Mouse (Mus musculus) layer of hippocampus, postnatal 10 days (tissue): Measurements from ENCODE around the gene Senp1. TPM values are rescaled to one million over a fixed set of nuclear protein-coding genes. Genes with fewer than 3 reads are reported as not detected.

Source experiments
- DNase-seq, 2 experiments: peaks; one replicate each; pipeline ENCODE4 v3.0.0; 2021; ENCODE audit warnings: low spot score in 2 of 2
- total RNA-seq, 2 experiments: library from RNA; stranded (reverse); gene quantifications; 2 replicates each; pipeline ENCODE4 v1.2.3; 2021

Gene Senp1
- total RNA-seq, 2 experiments from 2014 or later: 14.2 to 17.5 TPM

GRCm38 (mm10) chr15:98107703-98108296 is 14.3 kb upstream of the Senp1 start:
- DNase-seq: no peak

GRCm38 (mm10) chr15:98107230-98107629 is 13.7 kb upstream of the Senp1 start:
- DNase-seq: no peak

GRCm38 (mm10) chr15:98106506-98106905 is 13.0 kb upstream of the Senp1 start:
- no peak for DNase-seq

- DNase-seq: no peak
Observed at GRCm38 (mm10) chr15:98102401-98102800, 8.9 kb upstream of the Senp1 start.

- DNase-seq: no peak
Observed at GRCm38 (mm10) chr15:98098519-98098918, 5.0 kb upstream of the Senp1 start.

- no peak for DNase-seq
Observed at GRCm38 (mm10) chr15:98096957-98097356, 3.4 kb upstream of the Senp1 start.

- DNase-seq: no peak
Observed at GRCm38 (mm10) chr15:98094905-98095304, 1.4 kb upstream of the Senp1 start.

- no peak for DNase-seq
Observed at GRCm38 (mm10) chr15:98092372-98093120, 998 bp downstream of the Senp1 start, which contains the start of gene Pfkm. Pfkm (plus strand) TSS chr15:98092589.

GRCm38 (mm10) chr15:98091841-98092240 is 1.7 kb downstream of the Senp1 start:
- DNase-seq: no peak

- DNase-seq: peak in 1 of 2 experiments; percentile 34
Observed at GRCm38 (mm10) chr15:98089421-98090183, 3.9 kb downstream of the Senp1 start.

GRCm38 (mm10) chr15:98088889-98089288 is 4.7 kb downstream of the Senp1 start:
- DNase-seq: no peak

- no peak for DNase-seq
Observed at GRCm38 (mm10) chr15:98076901-98077300, 16.6 kb downstream of the Senp1 start.

GRCm38 (mm10) chr15:98075034-98075433 is 18.5 kb downstream of the Senp1 start:
- no peak for DNase-seq

GRCm38 (mm10) chr15:98074521-98074920 is 19.0 kb downstream of the Senp1 start:
- DNase-seq: no peak

GRCm38 (mm10) chr15:98070376-98070775 is 23.2 kb downstream of the Senp1 start:
- no peak for DNase-seq

GRCm38 (mm10) chr15:98069566-98070245 is 23.8 kb downstream of the Senp1 start:
- DNase-seq: no peak

GRCm38 (mm10) chr15:98068506-98068905 is 25.0 kb downstream of the Senp1 start:
- no peak for DNase-seq

GRCm38 (mm10) chr15:98067492-98067891 is 26.1 kb downstream of the Senp1 start:
- no peak for DNase-seq

GRCm38 (mm10) chr15:98066602-98067001 is 26.9 kb downstream of the Senp1 start:
- no peak for DNase-seq

- no peak for DNase-seq
Observed at GRCm38 (mm10) chr15:98065881-98066280, 27.7 kb downstream of the Senp1 start.

- peak; percentile 18 to 46 for DNase-seq
Observed at GRCm38 (mm10) chr15:98055246-98055645, 38.3 kb downstream of the Senp1 start.
